Mouse (Mus musculus): Measurements from ENCODE around the gene Suz12. TPM values are rescaled to one million over a fixed set of nuclear protein-coding genes. Genes with fewer than 3 reads are reported as not detected.

Gene Suz12
- total and polyA plus RNA-seq, 3 experiments, result 33.2 to 191 (median 43.9) TPM

DNA sequence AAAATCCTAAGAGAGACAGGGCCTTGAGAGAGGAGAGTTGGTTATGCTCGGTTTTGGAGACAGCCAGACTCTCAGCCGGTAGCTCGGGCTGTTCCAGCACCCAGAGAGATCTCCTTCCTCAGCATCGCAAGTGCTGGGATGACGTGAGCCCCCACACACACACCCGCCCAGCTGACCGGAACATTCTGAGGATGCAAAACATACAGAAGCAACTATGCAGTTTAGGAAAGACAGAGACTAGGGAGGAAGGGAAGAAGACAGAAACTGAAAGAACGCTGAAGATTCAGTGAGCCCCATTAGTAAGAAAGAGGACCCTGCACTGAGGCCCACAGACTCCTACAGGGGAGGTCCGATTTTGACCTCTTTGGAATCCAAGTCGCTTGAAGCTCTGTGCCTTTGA, 25.2 kb upstream of the Suz12 start:
- no peak for DNase-seq (ENCODE audit: low read depth, low spot score)
- Histone ChIP-seq H3K27ac (ENCODE audit: control insufficient read depth, low read depth, low read length) (no peak overlapping the region), H3K9me3 (replicated peaks; ENCODE audit: insufficient read depth, low read length) (no peaks in the 10 kb centered on the region), H3K27me3 (ENCODE audit: control insufficient read depth in 1 of 2, insufficient read depth in 2 of 2, low read length in 2 of 2) (no peaks in the 10 kb centered on the region; a peak in 1 of 4 replicates), H3K4me3 (ENCODE audit: control insufficient read depth in 1 of 2, insufficient read depth in 1 of 2, low read depth in 2 of 2, low read length in 2 of 2) (no peak overlapping the region), H3K79me2 (ENCODE audit: control insufficient read depth, insufficient read depth, low read length, poor library complexity) (no peaks in the 10 kb centered on the region; the same call in 1 of the 2 replicates), H3K36me3 (ENCODE audit: control insufficient read depth in 1 of 2, insufficient read depth in 2 of 2, low read length in 2 of 2) (peaks cover 0 to 14% of the 10 kb centered on the region in 2 experiments; a peak in 2 of 4 replicates), H3K9ac (ENCODE audit: control insufficient read depth, low read depth, low read length, poor library complexity, severe bottlenecking) (no peak overlapping the region), H3K4me1 (ENCODE audit: control insufficient read depth in 1 of 2, insufficient read depth in 2 of 2, low read length in 2 of 2) (peaks cover 0 to 11% of the 10 kb centered on the region in 2 experiments; a peak in 3 of 4 replicates)
- TF ChIP-seq MXI1 (IDR thresholded peaks at IDR 0.05; ENCODE audit: low read depth, low read length) (no peak), TCF12 (IDR thresholded peaks at IDR 0.05; ENCODE audit: low read depth, low read length) (no peak), GATA1 (IDR thresholded peaks at IDR 0.05; ENCODE audit: low read depth, low read length) (no peak), MAZ (IDR thresholded peaks at IDR 0.05; ENCODE audit: low read depth, low read length) (no peak), MYC (IDR thresholded peaks at IDR 0.05; ENCODE audit: low read depth, low read length) (no peak), MEF2A (IDR thresholded peaks at IDR 0.05; ENCODE audit: extremely low read depth, insufficient replicate concordance, low read depth, low read length, poor library complexity, severe bottlenecking) (no peak), USF2 (IDR thresholded peaks at IDR 0.05; ENCODE audit: borderline replicate concordance in 1 of 2, insufficient read depth in 1 of 2, low read depth in 1 of 2, low read length in 2 of 2) (no peak), UBTF (IDR thresholded peaks at IDR 0.05; ENCODE audit: borderline replicate concordance, insufficient read depth, low read depth, low read length) (no peak), SIN3A (IDR thresholded peaks at IDR 0.05; ENCODE audit: low read length) (no peak), USF1 (IDR thresholded peaks at IDR 0.05; ENCODE audit: low read depth, low read length) (no peak), POLR2AphosphoS5 (IDR thresholded peaks at IDR 0.05; ENCODE audit: borderline replicate concordance, low read depth, low read length) (no peak), ETS1 (IDR thresholded peaks at IDR 0.05; ENCODE audit: low read depth, low read length) (no peak), GABPA (IDR thresholded peaks at IDR 0.05; ENCODE audit: low read depth, low read length) (no peak), MAFK (IDR thresholded peaks at IDR 0.05; ENCODE audit: borderline replicate concordance, low read depth, low read length) (no peak), NELFE (IDR thresholded peaks at IDR 0.05; ENCODE audit: low read depth, low read length) (no peak), E2F4 (IDR thresholded peaks at IDR 0.05; ENCODE audit: borderline replicate concordance, low read depth, low read length) (no peak), ZC3H11A (IDR thresholded peaks at IDR 0.05; ENCODE audit: low read depth, low read length) (no peak)

- H3K9ac ChIP-seq (ENCODE audit: control insufficient read depth, low read depth, low read length, poor library complexity, severe bottlenecking), result no peak overlapping the region
- no peak for DNase-seq (ENCODE audit: low read depth, low spot score)
- no peaks in the 10 kb centered on the region for H3K9me3 ChIP-seq (replicated peaks; ENCODE audit: insufficient read depth, low read length)
- peaks cover 0 to 6% of the 10 kb centered on the region in 2 experiments; a peak in 2 of 4 replicates for H3K36me3 ChIP-seq (ENCODE audit: control insufficient read depth in 1 of 2, insufficient read depth in 2 of 2, low read length in 2 of 2)
- H3K4me3 ChIP-seq (ENCODE audit: control insufficient read depth in 1 of 2, insufficient read depth in 1 of 2, low read depth in 2 of 2, low read length in 2 of 2), result no peak overlapping the region
- H3K27me3 ChIP-seq (ENCODE audit: control insufficient read depth in 1 of 2, insufficient read depth in 2 of 2, low read length in 2 of 2), result no peaks in the 10 kb centered on the region
- H3K4me1 ChIP-seq (ENCODE audit: control insufficient read depth in 1 of 2, insufficient read depth in 2 of 2, low read length in 2 of 2), result peaks cover 0 to 9% of the 10 kb centered on the region in 2 experiments; a peak in 2 of 4 replicates
- no peaks in the 10 kb centered on the region for H3K79me2 ChIP-seq (ENCODE audit: control insufficient read depth, insufficient read depth, low read length, poor library complexity)
- TF ChIP-seq SMC3 (IDR thresholded peaks at IDR 0.05; ENCODE audit: low read depth, low read length) (no peak), MEF2A (IDR thresholded peaks at IDR 0.05; ENCODE audit: extremely low read depth, insufficient replicate concordance, low read depth, low read length, poor library complexity, severe bottlenecking) (no peak), TBP (IDR thresholded peaks at IDR 0.05; ENCODE audit: low read depth, low read length) (no peak), USF2 (IDR thresholded peaks at IDR 0.05; ENCODE audit: borderline replicate concordance in 1 of 2, insufficient read depth in 1 of 2, low read depth in 1 of 2, low read length in 2 of 2) (no peak), NELFE (IDR thresholded peaks at IDR 0.05; ENCODE audit: low read depth, low read length) (no peak), EP300 (IDR thresholded peaks at IDR 0.05; ENCODE audit: low read depth in 1 of 2, low read length in 2 of 2) (no peak), MYB (IDR thresholded peaks at IDR 0.05; ENCODE audit: low read depth, low read length) (no peak), CHD2 (IDR thresholded peaks at IDR 0.05; ENCODE audit: low read length) (no peak), POLR2AphosphoS5 (IDR thresholded peaks at IDR 0.05; ENCODE audit: borderline replicate concordance, low read depth, low read length) (no peak), ZC3H11A (IDR thresholded peaks at IDR 0.05; ENCODE audit: low read depth, low read length) (no peak), ELF1 (IDR thresholded peaks at IDR 0.05; ENCODE audit: low read depth, low read length) (no peak), TCF12 (IDR thresholded peaks at IDR 0.05; ENCODE audit: low read depth, low read length) (no peak), ZNF384 (IDR thresholded peaks at IDR 0.05; ENCODE audit: low read depth, low read length) (no peak), HCFC1 (IDR thresholded peaks at IDR 0.05; ENCODE audit: low read depth, low read length) (no peak), ETS1 (IDR thresholded peaks at IDR 0.05; ENCODE audit: low read depth, low read length) (no peak), MAX (IDR thresholded peaks at IDR 0.05; ENCODE audit: low read length) (no peak), RAD21 (IDR thresholded peaks at IDR 0.05; ENCODE audit: low read depth, low read length) (no peak), GABPA (IDR thresholded peaks at IDR 0.05; ENCODE audit: low read depth, low read length) (no peak), TAL1 (IDR thresholded peaks at IDR 0.05; ENCODE audit: low read length) (no peak)
- no peak overlapping the region for H3K27ac ChIP-seq (ENCODE audit: control insufficient read depth, low read depth, low read length)
Observed at GRCm38 (mm10) chr11:79973133-79973532, 19.8 kb upstream of the Suz12 start.
